Mouse (Mus musculus): ENCODE data around the gene Klhl6. TPM values are rescaled to one million over a fixed set of nuclear protein-coding genes. Genes with fewer than 3 reads are reported as not detected.

Gene Klhl6
- polyA plus RNA-seq, 1 experiment, result 33.7 TPM

DNA sequence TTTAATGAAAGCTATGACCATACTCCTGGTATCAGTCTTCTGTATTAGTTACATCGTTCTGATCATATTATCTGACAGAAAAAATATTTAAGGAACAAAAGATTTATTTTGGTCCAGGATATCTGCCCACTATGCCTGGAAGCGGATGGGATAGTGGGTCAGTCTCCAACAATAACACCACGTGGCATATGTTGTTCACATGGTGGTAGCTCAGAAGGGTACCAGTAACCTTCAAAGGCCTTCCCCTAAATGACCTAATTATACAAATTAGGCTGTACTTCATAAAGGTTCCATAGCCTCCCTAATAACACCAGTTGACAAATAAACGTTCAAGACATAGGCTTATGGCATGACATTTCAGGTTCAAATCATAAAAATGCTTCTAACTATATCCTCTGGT is 722 bp upstream of the Klhl6 start:
- H3K36me3 ChIP-seq (ENCODE audit: control insufficient read depth, insufficient read depth, low read length), result no peaks in the 10 kb centered on the region
- no peak overlapping the region for H3K4me3 ChIP-seq (ENCODE audit: extremely low read depth, insufficient read depth, insufficient read length)
- peaks cover 8% of the 10 kb centered on the region; the same call in 1 of the 2 replicates for H3K4me1 ChIP-seq (ENCODE audit: control insufficient read depth, insufficient read depth, insufficient read length)
- no peak for DNase-seq (ENCODE audit: low read depth in 1 of 2, low spot score in 2 of 2)
- no peak overlapping the region for H3K27ac ChIP-seq (ENCODE audit: insufficient read depth, low read length)
- no peaks in the 10 kb centered on the region for H3K27me3 ChIP-seq (ENCODE audit: control insufficient read depth, insufficient read depth, low read length)
- no peak for TF ChIP-seq POLR2A (IDR thresholded peaks at IDR 0.05; ENCODE audit: low read depth, low read length)
- no peak for TF ChIP-seq CTCF (IDR thresholded peaks at IDR 0.05; ENCODE audit: extremely low read depth, insufficient read depth, insufficient read length, insufficient replicate concordance)
- WGBS, result 82% methylated on average over 4 of the region's 4 CpGs

DNA sequence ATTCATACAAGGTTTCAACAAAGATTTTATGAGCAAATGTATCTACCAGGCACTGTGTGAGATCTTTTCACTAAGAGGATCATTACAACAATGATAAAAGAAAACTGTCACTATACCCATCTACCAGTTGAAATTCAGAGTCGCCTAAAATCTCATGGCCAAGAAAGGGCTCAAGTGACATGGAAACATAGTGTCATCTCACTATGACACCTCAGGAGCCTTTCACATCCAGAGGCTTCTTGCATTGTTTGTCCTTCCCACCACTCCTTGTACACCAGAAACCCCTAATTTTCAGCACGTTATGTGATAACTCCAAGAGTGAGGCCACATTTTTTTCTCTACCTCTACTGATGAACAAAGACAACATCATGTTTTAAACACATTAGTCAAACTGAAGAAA is 1.2 kb downstream of the Klhl6 start:
- no peak for TF ChIP-seq CTCF (IDR thresholded peaks at IDR 0.05; ENCODE audit: extremely low read depth, insufficient read depth, insufficient read length, insufficient replicate concordance)
- TF ChIP-seq POLR2A (IDR thresholded peaks at IDR 0.05; ENCODE audit: low read depth, low read length), result no peak
- peak overlapping the region; percentile 78; the same call in 1 of the 2 replicates for H3K27ac ChIP-seq (ENCODE audit: insufficient read depth, low read length)
- H3K4me3 ChIP-seq (ENCODE audit: extremely low read depth, insufficient read depth, insufficient read length), result peak overlapping the region; percentile 76
- H3K27me3 ChIP-seq (ENCODE audit: control insufficient read depth, insufficient read depth, low read length), result no peaks in the 10 kb centered on the region
- H3K36me3 ChIP-seq (ENCODE audit: control insufficient read depth, insufficient read depth, low read length), result no peaks in the 10 kb centered on the region; the same call in 1 of the 2 replicates
- no peak for DNase-seq (ENCODE audit: low read depth in 1 of 2, low spot score in 2 of 2)
- peaks cover 23% of the 10 kb centered on the region for H3K4me1 ChIP-seq (ENCODE audit: control insufficient read depth, insufficient read depth, insufficient read length)
- 7% methylated on average over 2 of the region's 2 CpGs for WGBS

DNA sequence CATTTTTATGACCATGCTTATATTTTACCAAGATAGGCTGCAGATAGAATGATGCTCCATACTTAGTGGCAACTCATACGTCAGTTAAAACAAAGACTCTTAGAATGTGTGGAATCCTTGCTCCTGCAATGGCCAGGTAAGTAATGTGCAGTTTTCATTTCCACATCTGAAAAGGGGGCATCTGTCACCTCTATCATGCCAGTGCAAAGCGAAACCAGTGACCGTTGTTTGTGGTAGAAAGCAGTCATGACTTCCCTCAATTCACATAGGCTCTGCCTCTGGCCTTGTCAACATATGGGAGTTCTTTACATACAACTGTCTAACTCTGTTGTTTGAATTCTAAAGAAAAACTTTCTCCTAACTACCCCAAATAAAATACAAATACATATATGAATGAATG is 1.8 kb downstream of the Klhl6 start:
- Histone ChIP-seq H3K4me3 (ENCODE audit: extremely low read depth, insufficient read depth, insufficient read length) (peak overlapping the region; percentile 49), H3K27ac (ENCODE audit: insufficient read depth, low read length) (no peak overlapping the region), H3K4me1 (ENCODE audit: control insufficient read depth, insufficient read depth, insufficient read length) (peaks cover 24% of the 10 kb centered on the region), H3K27me3 (ENCODE audit: control insufficient read depth, insufficient read depth, low read length) (no peaks in the 10 kb centered on the region), H3K36me3 (ENCODE audit: control insufficient read depth, insufficient read depth, low read length) (no peaks in the 10 kb centered on the region; the same call in 1 of the 2 replicates)
- TF ChIP-seq CTCF (IDR thresholded peaks at IDR 0.05; ENCODE audit: extremely low read depth, insufficient read depth, insufficient read length, insufficient replicate concordance) (no peak), POLR2A (IDR thresholded peaks at IDR 0.05; ENCODE audit: low read depth, low read length) (no peak)
- DNase-seq (ENCODE audit: low read depth in 1 of 2, low spot score in 2 of 2), result peak in 1 of 2 experiments; percentile 31
- WGBS, result 7% methylated on average over 3 of the region's 3 CpGs

DNA sequence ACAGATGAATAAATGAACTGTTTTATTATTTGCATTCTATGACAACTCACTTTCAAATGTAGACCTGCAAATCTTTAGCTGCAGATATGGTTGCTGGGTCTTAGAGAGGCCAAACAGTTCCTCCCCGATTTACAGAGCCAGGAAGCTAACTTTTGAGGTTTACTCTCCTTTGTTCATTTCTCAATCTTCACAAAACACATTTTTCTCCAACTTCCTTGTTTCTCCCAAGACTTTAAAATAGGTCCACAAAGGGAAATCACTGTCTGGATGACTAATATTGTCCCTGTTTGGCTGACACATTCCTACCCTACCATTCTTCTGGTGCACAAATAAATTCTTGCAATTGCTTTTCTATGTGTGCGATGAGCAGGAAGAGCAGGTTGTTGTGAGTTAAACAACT is 3.1 kb downstream of the Klhl6 start:
- H3K4me1 ChIP-seq (ENCODE audit: control insufficient read depth, insufficient read depth, insufficient read length), result peaks cover 34% of the 10 kb centered on the region
- 9% methylated on average over 2 of the region's 2 CpGs for WGBS
- H3K4me3 ChIP-seq (ENCODE audit: extremely low read depth, insufficient read depth, insufficient read length), result no peak overlapping the region; the same call in 1 of the 2 replicates
- no peaks in the 10 kb centered on the region for H3K27me3 ChIP-seq (ENCODE audit: control insufficient read depth, insufficient read depth, low read length)
- no peak for DNase-seq (ENCODE audit: low read depth in 1 of 2, low spot score in 2 of 2)
- TF ChIP-seq POLR2A (IDR thresholded peaks at IDR 0.05; ENCODE audit: low read depth, low read length), result no peak
- no peak for TF ChIP-seq CTCF (IDR thresholded peaks at IDR 0.05; ENCODE audit: extremely low read depth, insufficient read depth, insufficient read length, insufficient replicate concordance)
- H3K27ac ChIP-seq (ENCODE audit: insufficient read depth, low read length), result no peak overlapping the region
- H3K36me3 ChIP-seq (ENCODE audit: control insufficient read depth, insufficient read depth, low read length), result peaks cover 1% of the 10 kb centered on the region; the same call in 1 of the 2 replicates

DNA sequence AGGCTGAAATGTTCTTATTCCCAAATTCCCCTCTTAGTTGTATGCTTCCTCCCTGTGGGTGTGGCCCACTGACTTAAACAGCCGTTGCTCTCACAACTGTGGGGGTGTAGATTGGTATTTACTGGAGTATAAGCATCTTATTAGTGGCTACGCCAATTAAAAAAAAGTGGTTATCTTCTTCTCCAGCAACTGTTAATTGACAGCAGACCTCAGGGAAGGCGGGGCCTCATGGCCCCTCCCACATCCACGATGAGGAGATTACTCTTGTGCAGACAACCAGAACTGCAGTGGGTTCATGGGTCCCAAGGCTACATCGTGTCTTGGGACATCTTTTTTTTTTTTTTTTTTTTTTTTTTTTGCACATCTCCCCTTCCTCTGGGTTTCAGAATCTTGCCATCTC is 5.6 kb downstream of the Klhl6 start:
- no peak for TF ChIP-seq POLR2A (IDR thresholded peaks at IDR 0.05; ENCODE audit: low read depth, low read length)
- TF ChIP-seq CTCF (IDR thresholded peaks at IDR 0.05; ENCODE audit: extremely low read depth, insufficient read depth, insufficient read length, insufficient replicate concordance), result no peak

DNA sequence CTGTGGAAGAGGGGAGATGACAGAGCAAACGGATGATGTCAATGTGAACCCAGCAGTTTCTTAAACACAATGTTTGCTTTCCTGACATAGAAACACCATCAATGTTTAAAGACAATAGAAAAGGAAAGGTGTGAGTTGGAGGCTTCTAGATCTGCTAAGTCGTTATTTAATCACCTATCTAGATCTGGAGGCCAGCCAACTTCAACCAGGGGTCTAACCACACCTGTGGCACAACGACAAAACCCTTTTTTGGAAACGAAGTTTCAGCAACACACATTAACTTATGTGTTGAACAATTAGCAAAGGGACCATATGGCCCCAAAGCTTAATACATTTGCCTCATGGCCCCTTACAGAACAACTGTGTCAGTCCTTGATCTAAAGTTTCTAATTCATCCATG is 6.0 kb downstream of the Klhl6 start:
- H3K4me3 ChIP-seq (ENCODE audit: extremely low read depth, insufficient read depth, insufficient read length), result no peak overlapping the region
- 33% methylated on average over 4 of the region's 4 CpGs for WGBS
- no peaks in the 10 kb centered on the region for H3K27me3 ChIP-seq (ENCODE audit: control insufficient read depth, insufficient read depth, low read length)
- peaks cover 49% of the 10 kb centered on the region for H3K4me1 ChIP-seq (ENCODE audit: control insufficient read depth, insufficient read depth, insufficient read length)
- TF ChIP-seq CTCF (IDR thresholded peaks at IDR 0.05; ENCODE audit: extremely low read depth, insufficient read depth, insufficient read length, insufficient replicate concordance) (no peak), POLR2A (IDR thresholded peaks at IDR 0.05; ENCODE audit: low read depth, low read length) (no peak)
- DNase-seq (ENCODE audit: low read depth in 1 of 2, low spot score in 2 of 2), result no peak
- H3K27ac ChIP-seq (ENCODE audit: insufficient read depth, low read length), result 0 out of 2 replicates have a peak overlapping the region, but pooled peaks have one; percentile 12
- peaks cover 1% of the 10 kb centered on the region; the same call in 1 of the 2 replicates for H3K36me3 ChIP-seq (ENCODE audit: control insufficient read depth, insufficient read depth, low read length)

More for the DNA sequence above, 5.6 kb downstream of the Klhl6 start:
- Histone ChIP-seq H3K4me1 (ENCODE audit: control insufficient read depth, insufficient read depth, insufficient read length) (peaks cover 47% of the 10 kb centered on the region), H3K27me3 (ENCODE audit: control insufficient read depth, insufficient read depth, low read length) (no peaks in the 10 kb centered on the region), H3K4me3 (ENCODE audit: extremely low read depth, insufficient read depth, insufficient read length) (no peak overlapping the region), H3K27ac (ENCODE audit: insufficient read depth, low read length) (peak overlapping the region; percentile 12; the same call in 1 of the 2 replicates), H3K36me3 (ENCODE audit: control insufficient read depth, insufficient read depth, low read length) (peaks cover 1% of the 10 kb centered on the region; the same call in 1 of the 2 replicates)
- WGBS, result 15% methylated on average over 5 of the region's 5 CpGs
- DNase-seq (ENCODE audit: low read depth in 1 of 2, low spot score in 2 of 2), result no peak

DNA sequence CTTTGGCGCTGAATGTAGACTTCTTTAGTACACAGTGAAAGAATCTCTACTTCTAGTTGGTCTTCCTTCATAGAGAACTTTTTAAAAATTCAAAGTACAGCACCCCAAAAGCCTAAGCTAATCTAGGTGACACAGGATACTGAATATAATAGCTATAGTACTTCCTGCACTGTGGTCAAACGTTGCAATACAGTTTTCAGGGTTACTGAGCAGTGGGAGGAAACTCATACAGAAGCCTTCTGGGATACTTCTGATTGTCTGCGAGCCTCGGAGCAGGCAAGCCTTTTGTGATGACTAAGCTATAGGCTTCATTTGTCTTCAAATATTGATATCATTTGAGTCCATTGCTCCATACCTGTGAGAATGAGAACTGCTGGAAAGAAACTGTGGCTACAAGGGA is 7.4 kb downstream of the Klhl6 start:
- Histone ChIP-seq H3K27ac (ENCODE audit: insufficient read depth, low read length) (0 out of 2 replicates have a peak overlapping the region, but pooled peaks have one; percentile 8), H3K36me3 (ENCODE audit: control insufficient read depth, insufficient read depth, low read length) (peaks cover 1% of the 10 kb centered on the region; the same call in 1 of the 2 replicates), H3K27me3 (ENCODE audit: control insufficient read depth, insufficient read depth, low read length) (no peaks in the 10 kb centered on the region), H3K4me1 (ENCODE audit: control insufficient read depth, insufficient read depth, insufficient read length) (peaks cover 52% of the 10 kb centered on the region), H3K4me3 (ENCODE audit: extremely low read depth, insufficient read depth, insufficient read length) (no peak overlapping the region)
- no peak for DNase-seq (ENCODE audit: low read depth in 1 of 2, low spot score in 2 of 2)
- TF ChIP-seq POLR2A (IDR thresholded peaks at IDR 0.05; ENCODE audit: low read depth, low read length), result no peak
- TF ChIP-seq CTCF (IDR thresholded peaks at IDR 0.05; ENCODE audit: extremely low read depth, insufficient read depth, insufficient read length, insufficient replicate concordance), result no peak
- WGBS, result 22% methylated on average over 4 of the region's 4 CpGs

All from spleen, adult 2 months (tissue).